ENCODE assay signal across 8 mouse cellular contexts in genomic region chr3:127633080-127634032, GRCm38 (mm10). TPM values are rescaled to one million over a fixed set of nuclear protein-coding genes. Genes with fewer than 3 reads are reported as not detected.
DNase-seq lines count a peak whose midpoint lies in the region; ATAC-seq lines count a peak whose summit lies in the region.

Gene Neurog2, plus strand, starts transcription at chr3:127633135.

- peak; percentile 26 for DNase-seq in gastrocnemius, postnatal 10 days
- DNase-seq in gastrocnemius, postnatal 25 days = no peak
- DNase-seq in CD4-positive, CD25-positive, alpha-beta regulatory T cell, adult 2 months (ENCODE audit: low read depth, low spot score) = peak; percentile 65
- peak; percentile 17 to 22 for DNase-seq in heart, postnatal 36 days
- peak; percentile 61 for DNase-seq in liver, embryonic 11.5 days (ENCODE audit: low spot score)
- peak; percentile 64 for DNase-seq in retina, embryonic 14.5 days (ENCODE audit: low spot score)
- no peak for DNase-seq in ovary, postnatal 14 days (ENCODE audit: low spot score)

- no peaks in the 10 kb centered on the region for H3K36me3 ChIP-seq in liver, embryonic 11.5 days (ENCODE audit: control insufficient read depth, insufficient read depth, low read length)

- H3K4me3 ChIP-seq in brown adipose tissue, adult 24 weeks (ENCODE audit: insufficient read depth, low read depth, low read length) = peak within 1 kb of the TSS; percentile 63
- peak within 1 kb of the TSS; percentile 42 for H3K4me3 ChIP-seq in liver, embryonic 11.5 days (ENCODE audit: low read depth, low read length)

- peaks cover 3% of the 10 kb centered on the region; the same call in 1 of the 2 replicates for H3K4me1 ChIP-seq in brown adipose tissue, adult 24 weeks (ENCODE audit: control insufficient read depth, insufficient read depth, insufficient read length, low read length)
- peaks cover 16% of the 10 kb centered on the region for H3K4me1 ChIP-seq in liver, embryonic 11.5 days (replicated peaks; ENCODE audit: control insufficient read depth, insufficient read depth, low read length)

- H3K9me3 ChIP-seq in liver, embryonic 11.5 days (ENCODE audit: control insufficient read depth, low read length) = no peaks in the 10 kb centered on the region

- ATAC-seq in liver, embryonic 11.5 days (replicated peaks; ENCODE audit: low FRiP score) = peak; percentile 19; the same call in 1 of the 2 replicates

- 2% methylated on average over 92 of the region's 92 CpGs for WGBS in liver, embryonic 11.5 days

- intact Hi-C loops in heart, postnatal 36 days (cut with DNase I) = loop anchor here (5.0 kb wide), 1 partner anchor 264 kb away; the partner anchor contains the start of gene Fam241a

- peaks cover 94% of the 10 kb centered on the region for H3K27me3 ChIP-seq in liver, embryonic 11.5 days (replicated peaks; ENCODE audit: control insufficient read depth, insufficient read depth, low read length)

- no peak within 1 kb of the TSS for H3K27ac ChIP-seq in brown adipose tissue, adult 24 weeks (replicated peaks; ENCODE audit: low read depth, low read length)
- no peak within 1 kb of the TSS for H3K27ac ChIP-seq in liver, embryonic 11.5 days (ENCODE audit: low read depth, low read length)

- no peak within 1 kb of the TSS for H3K9ac ChIP-seq in liver, embryonic 11.5 days (ENCODE audit: low read depth, low read length)

- peak within 1 kb of the TSS; percentile 55 for H3K4me2 ChIP-seq in liver, embryonic 11.5 days

RNA-seq across cellular contexts. Expression of gene Neurog2, which starts in this region (rescaled TPM):
- total RNA-seq in gastrocnemius, postnatal 10 days (2021) = not detected
- not detected for total RNA-seq in gastrocnemius, postnatal 25 days (2021)
- not detected in 2 replicates for polyA plus RNA-seq in brown adipose tissue, adult 24 weeks (2012; ENCODE audit: insufficient read depth, insufficient read length, missing spikeins)
- not detected for total RNA-seq in heart, postnatal 36 days (2021)
- not detected in 2 replicates for polyA plus RNA-seq in liver, embryonic 11.5 days (2014; fragmentation: Nextera tagmentation; extraction: Ambion mirVana)

Comparison
In these comparisons a context has a peak if more than half of its experiments do, and no peak if none do; other contexts are left out.
1. Peak in DNase-seq in gastrocnemius, postnatal 10 days; RNA of the gene not detected or under 1 TPM.
2. Peak in DNase-seq in heart, postnatal 36 days; RNA of the gene not detected or under 1 TPM.
3. Peak in DNase-seq, ATAC-seq, H3K4me3 ChIP-seq and H3K4me2 ChIP-seq in liver, embryonic 11.5 days; RNA of the gene not detected or under 1 TPM.
4. DNase-seq: peak in CD4-positive, CD25-positive, alpha-beta regulatory T cell, adult 2 months (single experiment) and retina, embryonic 14.5 days (single experiment); none in gastrocnemius, postnatal 25 days (single experiment) and ovary, postnatal 14 days (single experiment).